Mouse (Mus musculus) myocyte (in vitro differentiated cells): ENCODE data around the gene Hbb-bh1. TPM values are rescaled to one million over a fixed set of nuclear protein-coding genes. Genes with fewer than 3 reads are reported as not detected.
"Not testable (repeated sequence)": the region's sequence is repeated elsewhere in the genome, so short reads cannot be mapped to it uniquely, and the experiment has no call there.

Experiments used
- H3K27me3 ChIP-seq: one replicate; pipeline ENCODE4 v1.6.1; 2011; ENCODE audit not compliant: control insufficient read depth, insufficient read depth, insufficient read length
- H3K36me3 ChIP-seq: one replicate; pipeline ENCODE4 v1.6.1; 2011; ENCODE audit not compliant: control insufficient read depth, insufficient read depth
- H3K4me2 ChIP-seq: one replicate; pipeline ENCODE4 v1.6.1; 2011; ENCODE audit warnings: low read depth, control low read depth
- H3K4me3 ChIP-seq: one replicate; pipeline ENCODE4 v1.5.1; 2011; ENCODE audit warnings: mild to moderate bottlenecking, control low read depth, moderate library complexity
- H3K79me2 ChIP-seq: one replicate; pipeline ENCODE4 v1.6.1; 2011; ENCODE audit not compliant: control insufficient read depth, insufficient read depth
- H3ac ChIP-seq: one replicate; pipeline ENCODE4 v1.6.1; 2011; ENCODE audit not compliant: control insufficient read depth, insufficient read length
- CEBPB ChIP-seq: IDR thresholded peaks from 2 replicates; pipeline ENCODE4 v1.6.1; 2011; ENCODE audit warnings: mild to moderate bottlenecking, moderate library complexity; ENCODE audit not compliant: poor library complexity, insufficient read depth, severe bottlenecking
- E2F4 ChIP-seq: IDR thresholded peaks from one replicate; pipeline ENCODE4 v1.6.1; 2011; ENCODE audit warnings: mild to moderate bottlenecking, control low read depth, moderate library complexity; ENCODE audit not compliant: insufficient read depth
- MAX ChIP-seq: IDR thresholded peaks from one replicate; pipeline ENCODE4 v1.6.1; 2011; ENCODE audit warnings: low read depth, mild to moderate bottlenecking, control low read depth
- MYOD1 ChIP-seq, 3 experiments: IDR thresholded peaks; one replicate each; pipeline ENCODE4 v1.6.1; 2011; ENCODE audit warnings: control low read depth in 2 of 3, low read depth in 2 of 3, mild to moderate bottlenecking in 2 of 3, moderate library complexity in 1 of 3; ENCODE audit not compliant: insufficient read length in 2 of 3, control insufficient read depth in 1 of 3
- MYOG ChIP-seq, 3 experiments: IDR thresholded peaks; one replicate each; pipeline ENCODE4 v1.6.1; 2011; ENCODE audit warnings: control low read depth in 2 of 3, low read depth in 2 of 3, mild to moderate bottlenecking in 2 of 3; ENCODE audit not compliant: insufficient read length in 2 of 3, control insufficient read depth in 1 of 3, insufficient read depth in 1 of 3
- POLR2A ChIP-seq: IDR thresholded peaks from one replicate; pipeline ENCODE4 v1.6.1; 2011; ENCODE audit warnings: low read depth, mild to moderate bottlenecking, control low read depth, moderate library complexity; ENCODE audit not compliant: insufficient read length
- POLR2AphosphoS2 ChIP-seq: IDR thresholded peaks from one replicate; pipeline ENCODE4 v1.6.1; 2011; ENCODE audit warnings: low read depth, control low read depth; ENCODE audit not compliant: insufficient read length
- REST ChIP-seq: IDR thresholded peaks from one replicate; pipeline ENCODE4 v1.6.1; 2011; ENCODE audit warnings: mild to moderate bottlenecking, control low read depth, moderate library complexity; ENCODE audit not compliant: insufficient read depth, insufficient read length
- SRF ChIP-seq: IDR thresholded peaks from one replicate; pipeline ENCODE4 v1.6.1; 2011; ENCODE audit warnings: low read depth; ENCODE audit not compliant: control insufficient read depth, insufficient read length
- TCF12 ChIP-seq: IDR thresholded peaks from one replicate; pipeline ENCODE4 v1.6.1; 2011; ENCODE audit warnings: mild to moderate bottlenecking, control low read depth; ENCODE audit not compliant: poor library complexity, insufficient read depth, severe bottlenecking
- TCF3 ChIP-seq: IDR thresholded peaks from one replicate; pipeline ENCODE4 v1.6.1; 2011; ENCODE audit warnings: low read depth, control low read depth; ENCODE audit not compliant: insufficient read length
- USF1 ChIP-seq: IDR thresholded peaks from one replicate; pipeline ENCODE4 v1.6.1; 2011; ENCODE audit warnings: low read depth, mild to moderate bottlenecking, control low read depth, moderate library complexity
- polyA plus RNA-seq: library from polyadenylated mRNA; unstranded; fragments of >200 nt; fragmentation: generic; extraction: Trizol; gene quantifications from one replicate; pipeline ENCODE4 v1.2.1, GENCODE M21; 2012; ENCODE audit warnings: missing spikeins

Gene Hbb-bh1
- polyA plus RNA-seq, 1 experiment, result not detected

DNA sequence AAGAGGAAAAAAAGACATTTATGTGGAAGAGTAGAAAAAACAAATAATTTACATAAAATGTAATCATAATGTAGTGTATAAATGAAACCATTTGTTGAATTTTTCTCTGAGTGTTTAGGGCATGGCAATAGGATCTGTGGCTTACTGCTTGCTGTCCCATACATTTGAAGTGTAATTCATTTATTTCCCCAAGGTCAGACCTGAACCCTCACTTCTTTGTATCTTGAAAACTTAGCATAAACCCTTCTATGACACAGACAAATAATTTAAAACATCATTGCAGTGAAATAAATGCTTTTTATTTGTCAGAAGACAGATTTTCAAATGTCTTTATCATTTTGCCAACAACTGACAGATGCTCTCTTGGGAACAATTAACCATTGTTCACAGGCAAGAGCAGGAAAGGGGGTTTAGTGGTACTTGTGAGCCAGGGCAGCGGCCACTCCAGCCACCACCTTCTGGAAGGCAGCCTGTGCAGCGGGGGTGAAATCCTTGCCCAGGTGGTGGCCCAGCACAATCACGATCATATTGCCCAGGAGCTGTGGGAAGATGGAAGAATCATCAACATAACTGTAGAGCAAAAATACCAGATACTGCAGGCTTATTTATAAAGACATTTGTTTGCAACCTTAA is 16.6 kb downstream of the Hbb-bh1 start:
- H3ac ChIP-seq, result no peak overlapping the region
- no peaks in the 10 kb centered on the region for H3K79me2 ChIP-seq
- no peak overlapping the region for H3K4me2 ChIP-seq
- no peaks in the 10 kb centered on the region for H3K36me3 ChIP-seq
- H3K4me3 ChIP-seq, result no peak overlapping the region
- no peak for TF ChIP-seq USF1
- no peak for TF ChIP-seq TCF3
- TF ChIP-seq MYOD1 (IDR thresholded peaks at IDR 0.05; ENCODE audit: control insufficient read depth in 1 of 3, insufficient read length in 2 of 3, low read depth in 2 of 3), result no peak
- no peak for TF ChIP-seq E2F4
- TF ChIP-seq MAX, result no peak
- no peak for TF ChIP-seq REST
- TF ChIP-seq MYOG (IDR thresholded peaks at IDR 0.05; ENCODE audit: control insufficient read depth in 1 of 3, insufficient read depth in 1 of 3, insufficient read length in 2 of 3, low read depth in 2 of 3), result no peak
- TF ChIP-seq CEBPB, result no peak
- TF ChIP-seq SRF, result no peak
- TF ChIP-seq POLR2A, result no peak
- no peak for TF ChIP-seq POLR2AphosphoS2
- TF ChIP-seq TCF12, result no peak
- no peaks in the 10 kb centered on the region for H3K27me3 ChIP-seq

GRCm38 (mm10) chr7:103825536-103826254 is 17.3 kb downstream of the Hbb-bh1 start:
- H3ac ChIP-seq, result no peak overlapping the region
- H3K36me3 ChIP-seq, result no peaks in the 10 kb centered on the region
- H3K27me3 ChIP-seq, result no peaks in the 10 kb centered on the region
- no peak overlapping the region for H3K4me2 ChIP-seq
- no peaks in the 10 kb centered on the region for H3K79me2 ChIP-seq
- TF ChIP-seq POLR2A, result no peak
- H3K4me3 ChIP-seq, result no peak overlapping the region

GRCm38 (mm10) chr7:103824597-103824996 is 18.4 kb downstream of the Hbb-bh1 start:
- H3K79me2 ChIP-seq, result no peaks in the 10 kb centered on the region
- no peak for TF ChIP-seq TCF12
- no peak for TF ChIP-seq POLR2AphosphoS2
- no peak for TF ChIP-seq E2F4
- no peak for TF ChIP-seq MYOD1 (IDR thresholded peaks at IDR 0.05; ENCODE audit: control insufficient read depth in 1 of 3, insufficient read length in 2 of 3, low read depth in 2 of 3)
- TF ChIP-seq MAX, result no peak
- TF ChIP-seq POLR2A, result no peak
- H3K4me2 ChIP-seq, result no peak overlapping the region
- no peak overlapping the region for H3K4me3 ChIP-seq
- H3K27me3 ChIP-seq, result no peaks in the 10 kb centered on the region
- H3ac ChIP-seq, result no peak overlapping the region
- H3K36me3 ChIP-seq, result no peaks in the 10 kb centered on the region

GRCm38 (mm10) chr7:103815085-103815484 is 27.9 kb downstream of the Hbb-bh1 start:
- H3K4me3 ChIP-seq, H3K27me3 ChIP-seq, H3ac ChIP-seq, H3K36me3 ChIP-seq, H3K4me2 ChIP-seq, H3K79me2 ChIP-seq: not testable (repeated sequence)

DNA sequence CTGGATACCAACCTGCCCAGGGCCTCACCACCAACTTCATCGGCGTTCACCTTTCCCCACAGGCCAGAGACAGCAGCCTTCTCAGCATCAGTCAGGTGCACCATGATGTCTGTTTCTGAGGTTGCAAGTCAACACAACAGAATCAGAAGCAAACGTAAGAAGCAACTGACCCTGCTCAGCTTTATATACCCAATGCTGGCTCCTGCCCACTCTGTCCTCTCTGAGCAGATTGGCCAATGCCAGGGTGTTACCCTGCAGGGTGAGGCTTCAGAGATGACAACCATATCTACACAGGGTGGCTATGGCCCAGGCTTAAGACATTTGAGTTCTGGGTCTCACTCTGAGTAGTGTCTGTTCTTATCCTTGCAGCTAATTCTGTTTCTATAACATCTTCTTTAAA is 29.2 kb downstream of the Hbb-bh1 start, which contains the start of gene Hbb-bt:
Hbb-bt (minus strand) TSS at position 231 of the 400 bp plus-strand sequence.
- Histone ChIP-seq H3K4me2 (no peak within 1 kb of the TSS), H3K79me2 (no peaks in the 10 kb centered on the region), H3K4me3 (no peak within 1 kb of the TSS), H3K36me3 (no peaks in the 10 kb centered on the region), H3ac (no peak within 1 kb of the TSS), H3K27me3 (no peaks in the 10 kb centered on the region)
- TF ChIP-seq CEBPB (no peak), USF1 (no peak), POLR2A (no peak), MAX (no peak), POLR2AphosphoS2 (no peak)

DNA sequence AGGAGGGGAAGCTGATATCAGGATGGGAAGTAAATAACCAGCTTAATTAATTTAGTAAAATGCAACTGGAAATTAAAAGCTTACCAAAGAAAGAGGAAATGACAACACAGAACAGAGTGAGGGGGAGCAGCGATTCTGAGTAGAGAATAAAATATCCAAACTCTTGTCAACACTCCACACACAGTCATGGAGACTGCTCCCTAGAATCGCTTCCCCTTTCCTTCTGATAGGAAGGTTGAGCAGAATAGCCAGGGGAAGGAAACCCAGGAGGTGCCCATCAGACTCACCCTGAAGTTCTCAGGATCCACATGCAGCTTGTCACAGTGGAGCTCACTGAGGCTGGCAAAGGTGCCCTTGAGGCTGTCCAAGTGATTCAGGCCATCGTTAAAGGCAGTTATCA is 29.8 kb downstream of the Hbb-bh1 start:
- H3K4me3 ChIP-seq, H3K79me2 ChIP-seq, H3ac ChIP-seq, H3K36me3 ChIP-seq, H3K4me2 ChIP-seq, H3K27me3 ChIP-seq: not testable (repeated sequence)
